Mouse (Mus musculus) left cerebral cortex, postnatal 14 days (tissue): ENCODE results near the gene Bad. TPM values are rescaled to one million over a fixed set of nuclear protein-coding genes. Genes with fewer than 3 reads are reported as not detected.

Experiments
- DNase-seq, 2 experiments: peaks; one replicate each; pipeline ENCODE4 v3.0.0; 2021 to 2022; ENCODE audit warnings: low spot score in 2 of 2, mixed read lengths in 1 of 2
- intact Hi-C: fragments of 180-260 bp; cut with DNase I; formaldehyde crosslinking; loops from one replicate; pipeline ENCODE4 v1.15.1; 2025
- total RNA-seq, 2 experiments: library from RNA; stranded (reverse); gene quantifications; 2 replicates each; pipeline ENCODE4 v1.2.3; 2021

The Bad gene
- total RNA-seq, 2 experiments from 2014 or later, result 35.2 to 36.0 TPM

DNA sequence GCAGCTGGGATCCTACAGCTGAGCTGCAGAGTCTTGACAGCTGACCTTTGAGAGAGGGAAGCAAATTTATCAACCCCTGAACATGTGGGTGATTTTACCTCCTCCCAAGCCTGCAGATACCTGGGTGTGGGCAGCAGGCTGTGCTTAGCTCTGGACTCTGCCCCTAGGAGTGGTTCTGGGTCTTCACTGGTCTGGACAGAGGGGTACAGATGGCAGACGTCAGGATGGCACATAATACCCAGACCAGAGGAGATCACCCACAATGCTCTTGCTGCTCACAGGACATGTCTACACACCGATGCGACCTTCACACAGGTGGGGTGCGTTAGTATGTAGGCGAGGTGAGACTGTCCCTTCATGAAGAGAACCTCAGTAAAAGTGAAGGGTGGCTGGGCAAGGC lies 7.9 kb downstream of the Bad start:
- no peak for DNase-seq

DNA sequence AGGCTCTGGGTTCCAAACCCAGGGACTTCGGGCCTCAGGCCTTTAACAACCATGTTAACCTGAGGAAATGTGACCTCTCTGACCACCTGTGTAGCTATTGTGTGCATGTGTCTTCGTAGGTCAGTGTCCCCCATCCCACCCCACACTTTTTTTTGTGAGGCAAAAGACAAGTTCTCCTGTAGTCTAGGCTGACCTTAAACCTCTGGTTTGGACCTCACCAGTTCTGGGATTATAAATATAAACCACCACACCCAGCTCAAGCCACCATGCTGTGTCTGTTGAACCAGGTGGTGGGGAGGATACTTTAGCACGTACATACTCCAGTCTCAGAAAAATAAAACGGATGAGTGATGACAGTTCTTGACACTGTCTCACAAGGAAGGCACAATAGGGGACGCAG lies 8.3 kb downstream of the Bad start:
- no peak for DNase-seq
- intact Hi-C loops, result no loop called here

More for the DNA sequence above, 7.9 kb downstream of the Bad start:
- intact Hi-C loops, result no loop called here

DNA sequence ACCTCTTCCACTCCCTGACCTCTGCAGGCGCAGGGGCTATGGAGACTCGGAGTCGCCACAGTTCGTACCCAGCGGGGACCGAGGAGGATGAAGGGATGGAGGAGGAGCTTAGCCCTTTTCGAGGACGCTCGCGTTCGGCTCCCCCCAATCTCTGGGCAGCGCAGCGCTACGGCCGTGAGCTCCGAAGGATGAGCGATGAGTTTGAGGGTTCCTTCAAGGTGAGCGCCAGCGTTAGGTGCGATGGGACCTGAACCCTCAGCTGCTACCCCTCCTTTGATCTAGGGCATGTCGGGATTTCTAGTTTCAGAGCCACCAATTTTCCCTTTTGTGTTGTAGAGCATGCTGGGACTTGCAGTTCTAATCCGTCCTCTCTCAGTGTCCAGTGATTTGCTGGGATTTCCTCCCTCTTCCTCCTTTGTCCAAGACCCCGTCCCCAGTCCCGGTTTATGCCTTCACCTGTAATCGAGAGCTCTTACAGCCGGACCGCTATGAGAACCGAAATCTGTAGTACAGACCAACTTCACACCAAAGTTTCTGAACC lies 9.0 kb downstream of the Bad start:
- intact Hi-C loops, result no loop called here
- peak in 1 of 2 experiments; percentile 50 for DNase-seq

DNA sequence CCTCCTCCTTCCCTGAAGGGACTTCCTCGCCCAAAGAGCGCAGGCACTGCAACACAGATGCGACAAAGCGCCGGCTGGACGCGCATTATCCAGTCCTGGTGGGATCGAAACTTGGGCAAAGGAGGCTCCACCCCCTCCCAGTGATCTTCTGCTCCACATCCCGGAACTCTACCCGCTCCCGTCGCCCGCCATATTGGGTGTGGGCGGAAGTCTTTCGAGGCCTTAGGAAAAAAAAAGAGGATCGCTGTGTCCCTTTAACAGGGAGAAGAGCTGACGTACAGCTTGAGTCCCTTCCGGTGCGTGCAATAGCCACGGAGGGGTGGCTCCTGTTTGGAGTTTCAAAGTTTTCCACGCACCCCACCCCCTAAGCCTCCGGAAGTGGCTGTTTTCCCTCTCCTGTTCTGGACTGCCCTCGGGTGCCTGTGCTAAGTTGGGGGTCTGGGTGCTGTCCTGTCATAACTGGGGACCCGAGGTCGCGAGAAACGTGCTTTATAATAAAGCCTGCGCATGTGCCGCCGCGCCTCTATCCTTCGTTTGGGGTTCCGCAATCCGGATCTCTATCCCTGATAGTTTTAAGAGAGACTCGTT lies 9.8 kb downstream of the Bad start:
- DNase-seq, result peak; percentile 90 to 91
- intact Hi-C loops, result no loop called here

DNA sequence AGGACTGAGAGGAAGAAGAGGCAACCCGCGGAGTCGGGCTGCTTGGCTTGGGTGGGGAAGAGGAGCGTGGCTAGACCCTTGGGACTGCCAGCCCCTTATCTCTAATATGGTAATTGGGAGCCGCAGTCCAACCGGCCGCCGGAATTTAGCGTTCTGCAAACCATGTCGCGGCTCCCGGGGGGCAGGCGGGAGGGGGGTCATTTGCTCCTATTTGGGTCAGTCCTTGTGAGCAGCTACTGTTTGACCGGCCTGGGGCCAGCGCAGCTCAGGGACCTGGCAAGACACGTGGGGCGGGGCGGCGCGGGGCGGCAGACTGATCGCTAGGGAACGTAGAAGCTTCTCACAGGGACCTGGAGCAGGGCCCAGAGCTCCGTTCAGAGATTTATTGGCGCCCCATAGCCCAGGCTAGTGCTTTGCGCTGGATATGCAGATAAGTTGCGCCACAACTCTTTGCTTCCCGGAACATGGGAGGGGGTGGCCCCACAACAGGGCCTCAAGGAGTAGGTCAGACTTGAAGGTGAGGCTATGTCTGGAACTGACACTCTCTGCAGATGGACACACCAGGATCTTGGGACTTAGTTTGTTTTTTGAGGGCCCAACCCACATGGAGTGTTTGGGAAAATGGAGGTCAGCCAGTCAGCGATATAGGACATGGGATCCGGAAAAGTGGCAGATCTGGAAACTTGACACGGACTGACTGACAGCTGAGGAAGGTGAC lies 10.5 kb downstream of the Bad start:
- DNase-seq, result peak; percentile 69 to 71
- intact Hi-C loops, result no loop called here

DNA sequence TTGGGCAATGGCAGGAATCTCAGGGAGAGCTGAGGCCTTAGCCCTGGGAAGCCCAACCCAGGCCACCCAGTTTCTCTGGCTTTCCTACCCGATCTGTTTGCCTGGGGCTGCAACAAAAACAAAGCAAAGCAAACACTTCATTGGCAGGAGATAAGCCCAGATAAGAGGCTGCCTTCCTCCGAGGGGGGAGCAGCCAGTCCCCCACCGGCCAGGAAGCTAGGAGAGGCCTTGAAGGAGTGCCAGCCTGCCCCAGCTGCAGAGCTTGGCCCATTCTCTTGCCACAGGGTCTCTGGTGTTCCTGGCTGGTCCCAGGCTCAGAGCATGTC lies 11.0 kb downstream of the Bad start:
- DNase-seq, result no peak
- intact Hi-C loops, result no loop called here

DNA sequence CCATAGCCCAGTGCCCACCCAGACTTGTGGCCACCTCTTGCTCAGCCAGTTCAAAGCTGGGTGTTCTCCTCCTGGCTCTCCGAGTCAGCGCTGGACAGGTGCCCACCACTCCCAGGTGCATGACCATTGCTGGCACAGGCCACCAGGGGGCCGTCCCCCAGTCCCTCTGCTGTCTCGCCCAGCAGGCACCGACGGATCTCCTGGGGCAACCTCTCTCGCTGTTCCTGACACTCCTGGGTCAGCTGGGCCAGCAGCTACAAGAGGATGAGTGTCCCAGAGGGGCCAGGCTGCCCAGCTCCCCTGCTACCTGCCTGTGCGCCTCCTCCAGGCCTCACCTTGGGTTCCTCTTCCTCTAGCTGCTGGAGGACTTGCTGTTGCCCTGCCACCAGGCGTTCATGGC lies 12.4 kb downstream of the Bad start:
- no peak for DNase-seq
- intact Hi-C loops, result no loop called here

DNA sequence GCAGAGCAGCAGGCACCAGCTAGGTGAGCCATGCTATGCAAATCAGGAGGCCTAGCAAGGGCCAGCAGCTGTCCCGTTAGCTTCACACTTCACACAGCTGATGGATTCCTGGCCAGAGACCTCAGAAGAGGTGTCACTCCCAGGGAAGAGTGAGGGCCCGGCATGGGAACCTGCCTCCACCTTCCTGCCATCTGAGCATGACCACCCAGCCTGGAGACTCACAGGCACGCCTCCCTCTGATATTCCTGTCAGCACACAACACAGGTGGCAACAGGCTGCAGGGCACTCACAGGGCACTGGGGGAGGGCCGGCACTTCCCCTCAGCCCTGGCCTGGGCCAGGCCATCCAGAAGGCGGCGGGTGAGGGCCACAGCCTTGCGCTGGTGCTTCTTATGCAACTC lies 13.8 kb downstream of the Bad start:
- intact Hi-C loops, result no loop called here
- DNase-seq, result no peak

DNA sequence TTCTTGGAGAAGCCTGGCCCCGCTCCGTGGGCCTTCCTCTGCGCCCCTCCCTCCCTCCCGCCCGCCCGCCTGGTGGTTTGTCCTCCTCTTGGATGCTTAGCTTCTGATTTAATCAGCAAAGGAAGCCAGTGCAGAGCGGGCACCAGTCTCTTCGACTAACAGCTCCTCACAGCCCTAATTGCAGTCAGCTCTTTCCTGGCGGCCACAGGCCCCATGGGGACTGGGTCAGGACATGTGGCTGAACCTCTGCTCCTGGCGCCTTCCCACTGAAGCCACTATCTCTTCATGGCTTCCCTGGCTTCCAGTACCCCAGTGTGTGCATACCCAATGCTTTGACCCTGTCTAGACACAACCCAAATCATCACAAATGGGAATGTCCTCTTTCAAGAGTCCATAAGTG lies 14.8 kb downstream of the Bad start:
- DNase-seq, result no peak
- intact Hi-C loops, result no loop called here

DNA sequence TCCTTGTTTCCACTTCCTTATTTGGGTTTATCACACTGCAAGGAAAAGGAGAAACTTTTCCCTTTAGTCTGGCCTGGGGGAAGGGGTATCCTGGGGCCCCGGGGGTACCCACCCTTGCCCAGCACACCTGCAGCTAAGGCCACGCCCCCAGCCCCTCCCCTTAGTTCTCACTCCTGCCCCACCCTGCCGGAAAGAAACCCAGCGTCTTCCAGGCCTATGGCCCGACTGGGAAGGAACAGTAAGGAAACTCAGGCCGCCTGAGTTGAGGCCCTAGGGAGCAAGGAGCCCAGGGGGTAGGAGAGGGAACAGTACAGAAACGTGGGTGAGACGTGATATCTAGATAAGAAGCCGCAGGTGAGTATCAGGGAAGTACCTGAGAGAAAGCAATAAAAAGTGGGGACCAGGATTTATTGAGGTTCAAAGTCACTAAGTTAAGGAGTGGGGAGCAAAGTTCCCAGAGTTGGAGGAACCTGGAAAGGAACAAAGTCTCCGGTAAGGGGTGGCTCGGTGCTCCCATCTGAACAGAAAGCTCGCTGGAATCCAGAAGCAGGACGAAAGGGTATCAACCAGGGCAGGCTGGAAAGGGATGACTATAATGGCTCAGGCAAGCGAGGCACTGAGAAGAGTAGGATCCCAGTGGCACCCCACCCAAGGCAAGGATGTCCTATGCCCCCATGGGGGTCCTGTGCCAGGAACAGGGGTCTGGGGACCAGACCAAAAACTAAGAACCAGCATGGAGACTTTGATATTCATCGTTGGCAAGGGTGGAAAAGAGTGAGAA lies 27.0 kb downstream of the Bad start:
- DNase-seq, result no peak
- intact Hi-C loops, result no loop called here

DNA sequence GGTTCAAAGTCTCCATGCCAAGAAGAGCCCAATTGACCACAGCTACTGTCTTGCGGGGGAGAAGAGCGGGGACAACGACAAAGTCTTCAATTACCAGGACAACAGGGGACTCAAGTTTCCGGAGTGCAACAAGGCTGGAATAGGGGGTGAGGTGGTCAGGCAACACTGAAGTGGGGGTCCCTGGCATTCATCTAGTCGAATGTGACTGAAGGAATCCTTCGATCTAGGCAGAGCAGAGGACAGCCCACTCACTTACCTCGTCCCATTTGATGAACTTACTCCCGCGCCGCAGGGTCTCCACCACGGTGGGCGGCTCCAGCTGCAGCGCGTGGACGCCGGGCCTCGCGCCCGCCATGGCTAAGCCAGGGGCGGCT lies 27.6 kb downstream of the Bad start:
- intact Hi-C loops, result no loop called here
- DNase-seq, result no peak

DNA sequence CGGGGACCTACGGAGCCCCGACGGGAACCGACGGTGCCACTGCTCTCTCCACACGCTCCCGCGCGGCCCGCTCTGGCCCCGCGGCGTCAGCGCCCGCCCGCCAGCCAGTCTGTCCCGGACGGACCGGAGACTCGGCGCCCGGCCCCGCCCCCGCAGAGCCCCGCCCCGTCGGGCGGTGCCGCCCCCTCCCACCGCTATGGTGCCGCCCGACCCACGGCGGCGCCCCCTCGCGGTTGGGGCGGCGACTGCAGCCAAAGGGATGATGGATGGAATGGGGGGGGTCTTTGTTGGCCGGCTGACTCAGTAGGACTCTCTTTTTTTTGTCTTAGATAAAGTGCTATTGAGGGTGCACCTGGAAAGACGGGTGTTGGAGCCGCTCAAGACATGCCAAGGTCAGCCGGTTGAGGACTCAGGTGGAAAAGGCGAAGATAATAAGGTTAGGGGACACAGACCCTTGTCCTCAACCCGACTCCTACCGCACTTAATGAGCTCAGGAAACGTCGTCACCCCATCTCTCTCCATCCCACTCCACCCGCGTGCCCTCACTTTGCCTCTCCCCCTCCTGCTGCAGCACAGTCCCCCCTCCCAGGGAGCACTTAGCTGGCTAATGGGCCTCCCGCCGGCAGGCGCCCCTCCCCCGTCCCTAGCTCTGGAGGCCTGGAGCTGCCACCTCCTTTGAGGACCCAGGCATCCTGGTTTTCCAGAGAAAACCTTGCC lies 28.2 kb downstream of the Bad start:
- peak in 1 of 2 experiments; percentile 29 for DNase-seq

DNA sequence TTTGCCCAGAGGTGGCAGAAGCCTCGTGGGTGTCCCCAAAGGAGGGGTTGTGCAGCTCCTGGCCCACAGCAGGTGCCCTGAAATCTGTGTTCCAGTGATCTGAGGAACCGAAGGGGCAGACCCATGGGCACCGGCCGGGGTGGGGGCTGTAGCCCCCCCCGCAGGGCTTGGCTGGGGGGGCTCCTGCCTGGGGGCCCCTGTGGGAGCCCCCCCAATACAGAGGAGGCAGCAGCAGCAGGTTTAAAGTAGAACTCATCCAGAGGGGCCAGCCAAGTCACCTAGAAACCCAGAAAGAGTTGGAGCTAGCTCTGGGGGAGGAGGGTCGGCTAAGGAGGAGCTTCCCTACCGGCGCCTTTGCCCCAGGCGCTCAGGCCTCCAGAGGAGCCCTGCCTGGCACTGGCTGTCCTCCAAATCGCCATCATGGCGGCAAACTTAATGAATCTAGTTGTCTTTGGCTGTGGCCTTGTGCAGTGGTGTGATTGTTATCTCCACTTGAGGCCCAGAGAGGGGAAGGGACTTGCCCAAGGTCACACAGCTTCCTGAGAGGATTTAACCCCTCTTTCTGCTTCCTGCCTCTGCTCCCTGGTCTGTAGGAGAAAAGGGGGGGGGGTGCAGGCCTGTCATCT lies 28.9 kb downstream of the Bad start:
- DNase-seq, result no peak
- intact Hi-C loops, result no loop called here

More for the DNA sequence above, 28.2 kb downstream of the Bad start:
- intact Hi-C loops, result no loop called here

DNA sequence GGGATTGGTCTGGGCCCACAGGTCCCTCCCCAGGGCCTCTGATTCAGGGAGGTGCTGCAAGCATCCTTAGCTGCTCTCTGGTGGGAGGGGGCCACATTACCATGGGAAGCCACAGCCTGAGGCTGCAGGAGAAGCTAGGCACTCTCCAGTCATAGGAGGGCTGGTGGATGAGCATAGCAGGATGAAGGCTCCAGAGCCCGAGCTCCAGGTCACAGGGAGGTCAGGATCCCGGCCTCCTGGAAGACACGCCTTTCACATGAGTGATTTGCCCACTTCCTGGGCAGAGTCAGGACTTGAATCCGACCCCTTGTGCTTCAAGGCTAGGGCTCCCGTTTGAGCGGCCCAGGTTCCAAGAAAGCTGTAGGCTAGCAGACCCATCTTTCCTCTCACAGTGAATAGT lies 30.0 kb downstream of the Bad start:
- DNase-seq, result no peak
- intact Hi-C loops, result no loop called here

DNA sequence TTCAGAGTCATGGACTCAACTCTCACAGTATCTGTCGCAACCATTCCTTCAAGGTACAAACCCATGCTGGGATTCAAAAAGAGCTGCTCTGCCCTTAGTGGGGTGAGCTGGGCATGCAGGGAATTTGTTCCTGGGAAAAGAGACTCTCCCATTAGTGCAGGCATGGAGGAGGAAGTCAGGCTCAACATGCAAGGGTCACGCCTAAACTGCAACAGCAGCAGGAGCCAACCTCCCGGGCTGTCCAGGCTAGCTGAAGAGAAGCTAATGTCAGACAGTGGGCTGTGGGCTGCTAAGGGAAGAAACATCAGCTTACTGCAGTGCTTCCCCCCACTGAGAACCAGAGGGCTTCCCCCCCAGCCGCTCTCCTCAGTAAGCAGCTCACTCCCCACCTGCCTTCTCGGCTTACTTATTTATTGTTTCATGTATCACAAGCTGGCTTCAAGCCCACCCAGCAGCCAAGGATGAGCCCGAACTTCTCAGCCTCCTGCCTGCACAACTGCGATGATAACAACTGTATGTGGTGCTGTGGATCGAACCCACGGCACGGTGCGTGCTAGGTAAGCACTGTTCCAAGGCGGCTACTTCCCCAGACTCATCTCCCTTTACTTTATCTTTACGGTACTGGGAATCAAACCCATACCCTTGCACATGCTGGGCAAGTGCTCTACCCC lies 30.7 kb downstream of the Bad start:
- intact Hi-C loops, result no loop called here
- DNase-seq, result no peak

DNA sequence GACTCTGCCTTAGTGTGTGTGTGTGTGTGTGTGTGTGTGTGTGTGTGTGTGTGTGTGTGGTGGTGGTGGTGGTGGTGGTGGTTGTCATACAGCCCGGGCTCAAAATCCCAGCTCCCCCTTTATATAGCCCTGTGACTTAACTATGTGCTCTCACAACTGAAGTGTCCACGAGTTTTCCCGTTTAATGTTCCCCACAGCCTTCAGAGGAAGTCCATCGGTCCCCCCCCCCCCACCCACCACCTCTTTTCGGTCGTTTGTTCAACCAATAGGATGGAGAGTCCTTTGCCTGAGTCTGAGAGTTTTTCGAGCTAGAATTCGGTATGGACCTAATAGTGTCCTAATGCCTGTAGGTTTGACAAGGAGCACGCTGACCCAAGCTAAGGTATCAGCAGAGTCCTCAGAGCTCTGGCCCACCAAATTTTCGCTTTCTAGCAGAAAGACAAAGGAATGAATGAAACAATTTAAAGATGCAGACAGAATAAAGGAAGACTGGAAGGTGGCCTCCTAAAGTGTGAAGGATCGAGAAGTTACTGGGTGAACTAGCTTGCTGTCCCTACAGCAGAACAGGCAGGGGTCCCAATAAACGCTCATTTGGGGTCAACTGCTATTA lies 32.0 kb downstream of the Bad start:
- DNase-seq, result no peak
- intact Hi-C loops, result no loop called here

DNA sequence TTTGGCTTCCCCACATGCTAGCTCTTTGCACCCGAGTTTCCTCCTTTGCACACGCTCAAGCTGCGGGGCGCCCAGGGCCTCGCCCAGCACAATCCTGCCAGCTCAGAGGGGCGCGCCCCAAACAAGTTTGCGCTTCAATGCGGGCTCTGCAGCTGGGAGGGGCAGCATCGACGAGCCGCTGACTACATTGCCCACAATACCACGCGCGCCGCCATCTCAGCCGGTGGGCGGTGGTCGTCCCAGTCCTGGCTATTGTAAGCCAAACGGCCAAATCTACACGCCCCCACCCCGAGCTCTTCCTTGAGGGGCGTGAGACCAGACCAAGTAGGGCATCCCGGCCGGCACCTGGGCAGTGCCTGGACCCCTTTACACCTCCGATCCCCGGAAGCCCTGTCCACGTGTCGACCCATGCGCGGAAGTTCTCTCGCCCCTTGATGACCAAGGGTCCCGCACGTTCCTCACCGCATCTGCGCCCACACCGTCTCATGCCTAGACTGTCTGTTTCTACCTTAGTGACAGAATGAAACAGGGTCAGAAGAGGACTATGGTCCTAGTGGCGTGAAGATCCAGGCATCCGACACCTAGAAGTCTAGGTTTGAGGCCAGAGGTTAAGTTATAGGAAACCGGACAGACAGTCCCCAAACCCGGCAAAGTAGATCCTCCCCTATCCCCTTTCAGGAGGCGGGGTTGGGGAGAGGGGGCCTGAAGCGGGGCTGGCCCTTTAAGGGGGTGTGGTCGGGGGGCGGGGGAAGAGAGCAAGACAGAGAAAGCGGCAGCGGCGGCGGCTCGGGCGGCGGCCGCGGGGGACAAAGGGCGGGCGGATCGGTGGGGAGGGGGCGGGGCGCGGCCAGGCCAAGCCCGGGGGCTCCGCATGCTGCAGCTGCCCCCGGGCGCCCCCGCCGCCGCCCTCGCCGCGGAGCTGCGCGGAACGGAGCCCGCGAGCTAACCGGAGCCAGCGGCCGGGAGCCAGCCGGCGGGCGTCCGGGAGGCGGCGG lies 32.8 kb downstream of the Bad start, which contains the start of gene Ppp1r14b:
Gene Ppp1r14b, plus strand, starts transcription at position 758 of the 995 bp plus-strand sequence.
- intact Hi-C loops, result loop anchor here (5.0 kb wide), 2 partner anchors 32 to 52 kb away; partner anchors contain the start of genes Bad, Esrra and Gpr137
- peak; percentile 73 to 75 for DNase-seq
